Mouse (Mus musculus): ENCODE data around the gene Dsn1. TPM values are rescaled to one million over a fixed set of nuclear protein-coding genes. Genes with fewer than 3 reads are reported as not detected.

Gene Dsn1
- polyA plus RNA-seq (2017; shearing (Covaris generic)) = 14.5 TPM

GRCm38 (mm10) chr2:157006511-157007233, at the start of gene Dsn1:
Gene Dsn1 (minus strand): TSS chr2:157007154.

DNA sequence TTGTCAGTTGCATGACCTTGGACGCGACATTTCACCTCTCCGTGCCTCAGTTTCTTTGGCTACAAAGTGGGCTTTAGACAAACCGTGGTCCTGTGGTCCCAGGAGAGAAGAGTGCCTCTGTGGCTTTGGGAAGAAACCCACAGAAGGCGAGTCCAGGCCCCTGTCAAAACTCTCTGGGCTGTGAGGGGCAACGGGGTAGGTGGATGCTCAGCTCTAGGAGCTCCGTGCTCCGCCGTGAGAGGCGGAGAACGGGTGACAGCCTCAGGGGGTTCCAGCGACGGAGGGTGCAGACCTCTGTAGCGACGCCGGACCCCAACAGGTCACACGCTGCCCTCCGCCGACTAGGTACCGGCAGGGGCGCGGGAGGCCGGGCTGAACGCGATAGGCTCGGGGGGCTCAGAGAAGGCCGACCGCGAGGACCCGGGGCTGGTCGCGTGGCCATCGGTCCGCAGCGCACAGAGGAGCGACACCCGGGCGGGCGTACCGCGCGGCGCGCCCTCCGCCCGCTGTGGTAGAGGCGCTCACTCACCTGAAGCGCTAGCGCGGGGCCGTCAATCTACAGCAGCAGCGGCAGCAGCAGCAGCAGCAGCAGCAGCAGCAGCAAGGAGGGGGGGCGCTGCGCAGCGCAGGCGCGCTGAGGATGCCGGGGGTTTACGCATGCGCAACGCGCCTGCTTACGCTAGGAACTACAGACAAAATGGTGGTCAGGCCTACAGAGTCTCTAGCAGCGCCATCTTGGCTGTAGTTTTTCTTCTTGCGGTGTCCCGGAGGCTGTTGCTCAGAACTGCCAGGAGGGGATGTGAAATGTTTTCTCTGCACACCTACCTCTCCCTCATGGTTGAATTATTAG, 15.3 kb downstream of the Dsn1 start, which contains the start of gene Ndrg3:
Gene Ndrg3, minus strand, starts transcription at position 587 of the 850 bp plus-strand sequence.

Other genes with a start within 250 kb of the Dsn1 start
- gene Myl9, start 231.7 kb downstream of the Dsn1 start, polyA plus RNA-seq (2017; shearing (Covaris generic)) = not detected
- gene Tgif2, start 167.1 kb downstream of the Dsn1 start, polyA plus RNA-seq (2017; shearing (Covaris generic)) = 14.9 TPM
- 5.1 TPM for gene 4930518I15Rik, start 149.2 kb downstream of the Dsn1 start, polyA plus RNA-seq (2017; shearing (Covaris generic))
- 126 TPM for gene Rab5if, start 144.0 kb downstream of the Dsn1 start, polyA plus RNA-seq (2017; shearing (Covaris generic))
- 63.0 TPM for gene Sla2, start 120.0 kb downstream of the Dsn1 start, polyA plus RNA-seq (2017; shearing (Covaris generic))
- gene Ndrg3, start 15.1 kb downstream of the Dsn1 start, polyA plus RNA-seq (2017; shearing (Covaris generic)) = 189 TPM
- 0.02 TPM for gene Soga1, start 72.1 kb upstream of the Dsn1 start, polyA plus RNA-seq (2017; shearing (Covaris generic))
- gene Tldc2, start 79.9 kb upstream of the Dsn1 start, polyA plus RNA-seq (2017; shearing (Covaris generic)) = not detected
- 710 TPM for gene Samhd1, start 128.1 kb upstream of the Dsn1 start, polyA plus RNA-seq (2017; shearing (Covaris generic))
- gene Rbl1, start 197.4 kb upstream of the Dsn1 start, polyA plus RNA-seq (2017; shearing (Covaris generic)) = 36.8 TPM

All from CD4-positive, CD25-positive, alpha-beta regulatory T cell (primary cell).